Mouse (Mus musculus): Measurements from ENCODE around the gene Matn1.

Gene Matn1

GRCm38 (mm10) chr4:130944112-130944511 is at the start of gene Matn1:
Gene Matn1 (plus strand): TSS chr4:130944385.
- no peak for DNase-seq (ENCODE audit: low read depth, low spot score)

- no peak for DNase-seq (ENCODE audit: low read depth, low spot score)
Measured at GRCm38 (mm10) chr4:130895701-130896100, 48.5 kb upstream of the Matn1 start.

GRCm38 (mm10) chr4:130896372-130896771 is 47.8 kb upstream of the Matn1 start:
- DNase-seq (ENCODE audit: low read depth, low spot score) = no peak

GRCm38 (mm10) chr4:130899383-130899781 is 44.8 kb upstream of the Matn1 start:
- no peak for DNase-seq (ENCODE audit: low read depth, low spot score)

GRCm38 (mm10) chr4:130899782-130900427 is 44.3 kb upstream of the Matn1 start:
- no peak for DNase-seq (ENCODE audit: low read depth, low spot score)

- no peak for DNase-seq (ENCODE audit: low read depth, low spot score)
Measured at GRCm38 (mm10) chr4:130900746-130901145, 43.4 kb upstream of the Matn1 start.

GRCm38 (mm10) chr4:130902289-130902781 is 41.9 kb upstream of the Matn1 start:
- DNase-seq (ENCODE audit: low read depth, low spot score) = no peak

GRCm38 (mm10) chr4:130905025-130905424 is 39.2 kb upstream of the Matn1 start:
- no peak for DNase-seq (ENCODE audit: low read depth, low spot score)

GRCm38 (mm10) chr4:130905882-130906281 is 38.3 kb upstream of the Matn1 start:
- DNase-seq (ENCODE audit: low read depth, low spot score) = no peak

GRCm38 (mm10) chr4:130906296-130906695 is 37.9 kb upstream of the Matn1 start:
- no peak for DNase-seq (ENCODE audit: low read depth, low spot score)

GRCm38 (mm10) chr4:130907200-130908069 is 36.8 kb upstream of the Matn1 start:
- no peak for DNase-seq (ENCODE audit: low read depth, low spot score)

- DNase-seq (ENCODE audit: low read depth, low spot score) = no peak
Measured at GRCm38 (mm10) chr4:130908133-130908532, 36.1 kb upstream of the Matn1 start.

- no peak for DNase-seq (ENCODE audit: low read depth, low spot score)
Measured at GRCm38 (mm10) chr4:130909167-130909874, 34.9 kb upstream of the Matn1 start.

- DNase-seq (ENCODE audit: low read depth, low spot score) = no peak
Measured at GRCm38 (mm10) chr4:130910666-130911065, 33.5 kb upstream of the Matn1 start.

GRCm38 (mm10) chr4:130912626-130913025 is 31.6 kb upstream of the Matn1 start:
- DNase-seq (ENCODE audit: low read depth, low spot score) = no peak

GRCm38 (mm10) chr4:130913077-130913476 is 31.1 kb upstream of the Matn1 start, which contains the start of gene Laptm5:
Gene Laptm5 (plus strand): TSS chr4:130913125.
- DNase-seq (ENCODE audit: low read depth, low spot score) = no peak

GRCm38 (mm10) chr4:130913511-130913910 is 30.7 kb upstream of the Matn1 start:
- DNase-seq (ENCODE audit: low read depth, low spot score) = no peak

- no peak for DNase-seq (ENCODE audit: low read depth, low spot score)
Measured at GRCm38 (mm10) chr4:130914011-130914410, 30.2 kb upstream of the Matn1 start.

- DNase-seq (ENCODE audit: low read depth, low spot score) = no peak
Measured at GRCm38 (mm10) chr4:130914527-130914926, 29.7 kb upstream of the Matn1 start.

- no peak for DNase-seq (ENCODE audit: low read depth, low spot score)
Measured at GRCm38 (mm10) chr4:130915006-130915667, 29.0 kb upstream of the Matn1 start.

- DNase-seq (ENCODE audit: low read depth, low spot score) = no peak
Measured at GRCm38 (mm10) chr4:130915668-130916035, 28.5 kb upstream of the Matn1 start.

GRCm38 (mm10) chr4:130916639-130917038 is 27.5 kb upstream of the Matn1 start:
- DNase-seq (ENCODE audit: low read depth, low spot score) = no peak
